Mouse (Mus musculus) liver, embryonic 14.5 days (tissue): ENCODE results near the gene Gm9903.

ENCODE experiments used
- CTCF ChIP-seq: IDR thresholded peaks from 2 replicates; pipeline ENCODE4 v1.5.1; 2016; ENCODE audit warnings: antibody characterized with exemption, low read depth, control low read depth
- EP300 ChIP-seq: IDR thresholded peaks from 2 replicates; pipeline ENCODE4 v1.6.1; 2016; ENCODE audit warnings: antibody characterized with exemption, low read depth

DNA sequence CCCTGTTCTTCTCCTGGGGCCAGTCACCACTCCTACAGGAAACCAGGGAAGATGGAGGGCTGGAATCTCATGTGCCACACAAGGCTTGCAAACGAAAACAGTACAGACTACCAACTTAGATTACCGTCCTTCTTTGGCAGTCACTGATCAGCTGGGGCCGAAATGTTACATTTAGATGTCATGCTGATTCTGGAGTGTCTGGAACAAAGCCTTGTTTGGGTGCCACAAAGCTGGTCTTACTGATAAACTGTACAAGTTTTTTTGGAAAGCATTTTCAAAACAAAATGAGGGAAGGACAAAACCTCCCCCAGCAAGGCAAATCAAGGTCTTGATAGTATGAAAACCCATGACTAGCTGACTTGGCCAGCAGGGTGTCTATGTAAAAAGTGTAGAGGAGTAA, 6.0 kb upstream of the Gm9903 start:
- TF ChIP-seq CTCF (no peak), EP300 (no peak)
